Comparison of ENCODE assay signal across 9 mouse cellular contexts in the genomic region with DNA sequence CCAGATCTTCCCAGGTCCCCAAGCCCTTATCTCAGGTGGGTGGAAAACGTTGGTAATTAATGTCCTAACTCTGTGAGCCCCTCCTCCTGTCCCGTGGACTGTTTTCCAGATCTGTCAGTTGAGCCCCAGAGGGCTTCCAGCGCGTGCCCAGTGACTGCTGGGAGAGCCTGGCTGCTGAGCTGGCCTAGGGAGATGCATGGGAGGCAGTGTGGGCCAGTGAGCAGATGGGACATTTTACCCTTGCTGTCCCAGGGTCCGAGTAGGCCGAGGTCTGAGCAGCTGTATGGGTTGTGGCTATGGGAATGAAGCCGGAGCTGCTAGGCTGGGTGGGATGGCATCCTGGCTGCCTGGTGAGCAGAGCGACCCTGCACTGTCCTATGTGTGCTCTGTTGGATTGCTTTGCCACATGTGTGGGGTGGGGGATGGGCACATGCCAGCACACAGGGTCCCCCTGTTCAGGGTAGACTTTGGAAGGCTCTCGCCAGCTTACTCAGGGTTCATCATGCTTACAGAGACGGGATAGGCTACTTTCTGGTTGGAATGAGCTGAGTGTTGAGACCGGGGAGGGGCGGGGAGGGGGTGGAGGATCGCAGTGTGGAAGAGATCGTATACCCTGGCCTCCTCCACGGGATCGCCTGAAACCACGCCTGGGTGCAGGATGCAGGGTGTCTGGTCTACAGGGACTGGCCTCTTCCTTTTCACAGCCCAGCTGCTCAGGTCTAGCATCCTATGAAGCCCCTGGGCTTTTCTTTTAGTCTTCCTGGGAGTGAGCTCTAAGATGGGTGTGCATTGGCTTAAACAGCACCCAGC.
DNase-seq lines count a peak whose midpoint lies in the region; ATAC-seq lines count a peak whose summit lies in the region.
"Had no signal": no experiment of that assay in that cellular context is flagged by ENCODE, and none has a peak within 500 bp of the region (broad histone marks: within the 10 kb centered on the region; RNA-seq: fewer than 3 reads in every experiment).

No protein-coding gene starts in this region.

- no peak for ATAC-seq in hindbrain, embryonic 14.5 days (ENCODE audit: low FRiP score)
- no peak; the same call in 1 of the 2 replicates for ATAC-seq in hindbrain, embryonic 12.5 days (ENCODE audit: low FRiP score)
- no peak for ATAC-seq in stomach, embryonic 16.5 days (ENCODE audit: insufficient read depth, low FRiP score)

- 71% methylated on average over 17 of the region's 17 CpGs for WGBS in hindbrain, embryonic 10.5 days
- 70% methylated on average over 17 of the region's 17 CpGs for WGBS in hindbrain, embryonic 14.5 days
- 64% methylated on average over 16 of the region's 17 CpGs for WGBS in hindbrain, embryonic 12.5 days
- 60% methylated on average over 17 of the region's 17 CpGs for WGBS in stomach, embryonic 16.5 days

- no peak overlapping the region for H3K9ac ChIP-seq in hindbrain, embryonic 14.5 days
- no peak overlapping the region for H3K9ac ChIP-seq in hindbrain, embryonic 12.5 days
- peak overlapping the region; percentile 44; the same call in 1 of the 2 replicates for H3K9ac ChIP-seq in stomach, embryonic 16.5 days (ENCODE audit: low read length)
- H3K9ac ChIP-seq: liver, embryonic 15.5 days had no signal

- no peak overlapping the region for H3K4me2 ChIP-seq in hindbrain, embryonic 14.5 days (replicated peaks)
- no peak overlapping the region for H3K4me2 ChIP-seq in hindbrain, embryonic 12.5 days (replicated peaks)
- no peak overlapping the region for H3K4me2 ChIP-seq in stomach, embryonic 16.5 days (ENCODE audit: low read depth, low read length)

- H3K4me3 ChIP-seq in hindbrain, embryonic 10.5 days, result no peak overlapping the region
- H3K4me3 ChIP-seq in hindbrain, embryonic 14.5 days (replicated peaks; ENCODE audit: low read length), result no peak overlapping the region
- H3K4me3 ChIP-seq in hindbrain, embryonic 12.5 days, result no peak overlapping the region
- no peak overlapping the region for H3K4me3 ChIP-seq in stomach, embryonic 16.5 days (replicated peaks; ENCODE audit: low read length)
- H3K4me3 ChIP-seq: liver, embryonic 15.5 days had no signal

- peaks cover 92% of the 10 kb centered on the region for H3K4me1 ChIP-seq in hindbrain, embryonic 10.5 days (replicated peaks)
- H3K4me1 ChIP-seq in hindbrain, embryonic 14.5 days (replicated peaks; ENCODE audit: control insufficient read depth, insufficient read depth, low read length), result peaks cover 35% of the 10 kb centered on the region
- H3K4me1 ChIP-seq in hindbrain, embryonic 12.5 days, result peaks cover 71% of the 10 kb centered on the region
- peaks cover 73% of the 10 kb centered on the region for H3K4me1 ChIP-seq in stomach, embryonic 16.5 days (ENCODE audit: control insufficient read depth, insufficient read depth, low read length)

- DNase-seq in hindbrain, embryonic 10.5 days (ENCODE audit: low spot score), result no peak
- DNase-seq in hindbrain, embryonic 14.5 days (ENCODE audit: low spot score), result no peak
- peak; percentile 52 for DNase-seq in thymus, postnatal 14 days
- no peak for DNase-seq in thymus, postnatal 0 days (ENCODE audit: low spot score)
- no peak for DNase-seq in adipocyte (ENCODE audit: low spot score)
- DNase-seq in retina, embryonic 14.5 days (ENCODE audit: low spot score), result no peak

- H3K36me3 ChIP-seq in hindbrain, embryonic 10.5 days, result peaks cover 11% of the 10 kb centered on the region; the same call in 1 of the 2 replicates
- H3K36me3 ChIP-seq in hindbrain, embryonic 14.5 days (replicated peaks; ENCODE audit: control insufficient read depth, insufficient read depth), result no peaks in the 10 kb centered on the region
- H3K36me3 ChIP-seq in hindbrain, embryonic 12.5 days, result no peaks in the 10 kb centered on the region
- H3K36me3 ChIP-seq in stomach, embryonic 16.5 days (ENCODE audit: control insufficient read depth, insufficient read depth, low read length), result no peaks in the 10 kb centered on the region
- H3K36me3 ChIP-seq: liver, embryonic 15.5 days had no signal

- H3K27ac ChIP-seq in hindbrain, embryonic 10.5 days, result peak overlapping the region; percentile 80
- H3K27ac ChIP-seq in hindbrain, embryonic 14.5 days, result no peak overlapping the region
- H3K27ac ChIP-seq in hindbrain, embryonic 12.5 days, result peak overlapping the region; percentile 48; the same call in 1 of the 2 replicates
- no peak overlapping the region; the same call in 1 of the 2 replicates for H3K27ac ChIP-seq in stomach, embryonic 16.5 days (ENCODE audit: low read length)

- H3K9me3 ChIP-seq in hindbrain, embryonic 10.5 days, result no peaks in the 10 kb centered on the region
- H3K9me3 ChIP-seq in hindbrain, embryonic 14.5 days (ENCODE audit: control insufficient read depth, low read length), result no peaks in the 10 kb centered on the region
- H3K9me3 ChIP-seq in hindbrain, embryonic 12.5 days (replicated peaks), result no peaks in the 10 kb centered on the region
- no peaks in the 10 kb centered on the region for H3K9me3 ChIP-seq in stomach, embryonic 16.5 days (replicated peaks; ENCODE audit: control insufficient read depth, low read length)
- H3K9me3 ChIP-seq: liver, embryonic 15.5 days had no signal

- no peaks in the 10 kb centered on the region for H3K27me3 ChIP-seq in hindbrain, embryonic 10.5 days (ENCODE audit: insufficient read depth, poor library complexity, severe bottlenecking)
- H3K27me3 ChIP-seq in hindbrain, embryonic 14.5 days (ENCODE audit: control insufficient read depth, insufficient read depth, low read length), result no peaks in the 10 kb centered on the region
- H3K27me3 ChIP-seq in hindbrain, embryonic 12.5 days, result no peaks in the 10 kb centered on the region
- no peaks in the 10 kb centered on the region for H3K27me3 ChIP-seq in stomach, embryonic 16.5 days (ENCODE audit: control insufficient read depth, insufficient read depth, low read length)
- H3K27me3 ChIP-seq: liver, embryonic 15.5 days had no signal

Comparison
In these comparisons a context has a peak if more than half of its experiments do, and no peak if none do; other contexts are left out.
1. H3K27ac ChIP-seq: peak in hindbrain, embryonic 10.5 days (single experiment) and hindbrain, embryonic 12.5 days (single experiment); none in hindbrain, embryonic 14.5 days (single experiment) and stomach, embryonic 16.5 days (single experiment).